Mouse (Mus musculus) neural tube, embryonic 14.5 days (tissue): ENCODE measurements around the gene Gm6020. TPM values are rescaled to one million over a fixed set of nuclear protein-coding genes. Genes with fewer than 3 reads are reported as not detected.
"Not testable (repeated sequence)": the region's sequence is repeated elsewhere in the genome, so short reads cannot be mapped to it uniquely, and the experiment has no call there.

Experiments used
- ATAC-seq: fragments of 200-750 bp; cut with Nextera tagmentation; 2 replicates; pipeline ENCODE4 v1.8.0; 2017; ENCODE audit warnings: low read depth, mild to moderate bottlenecking, moderate TSS enrichment, moderate library complexity
- H3K27ac ChIP-seq: fragments of 300-500 bp; sonication (generic); 2 replicates; pipeline ENCODE4 v1.5.1; 2014; ENCODE audit warnings: low read depth, mild to moderate bottlenecking, control low read depth, low read length, moderate library complexity, mixed read lengths
- H3K27me3 ChIP-seq: fragments of 300-500 bp; sonication (generic); 2 replicates; pipeline ENCODE4 v1.6.1; 2014; ENCODE audit warnings: low read length; ENCODE audit not compliant: control insufficient read depth, insufficient read depth
- H3K36me3 ChIP-seq: fragments of 300-500 bp; sonication (generic); 2 replicates; pipeline ENCODE4 v1.6.1; 2014; ENCODE audit warnings: low read length, mixed read lengths; ENCODE audit not compliant: control insufficient read depth, insufficient read depth
- H3K4me1 ChIP-seq: fragments of 300-500 bp; sonication (generic); 2 replicates; pipeline ENCODE4 v1.6.1; 2014; ENCODE audit warnings: low read length; ENCODE audit not compliant: control insufficient read depth, insufficient read depth
- H3K4me2 ChIP-seq: fragments of 300-500 bp; sonication (generic); 2 replicates; pipeline ENCODE4 v1.6.1; 2014; ENCODE audit warnings: mild to moderate bottlenecking, low read depth, low read length, control low read depth
- H3K4me3 ChIP-seq: fragments of 300-500 bp; sonication (generic); 2 replicates; pipeline ENCODE4 v1.5.1; 2014; ENCODE audit warnings: low read depth, low read length, control low read depth, mixed read lengths
- H3K9ac ChIP-seq: fragments of 300-500 bp; sonication (generic); replicated peaks from 2 replicates; pipeline ENCODE4 v1.6.1; 2014; ENCODE audit warnings: low read depth, mild to moderate bottlenecking, control low read depth, low read length, mixed read lengths
- H3K9me3 ChIP-seq: fragments of 300-500 bp; sonication (generic); 2 replicates; pipeline ENCODE4 v1.6.1; 2016; ENCODE audit warnings: low read length; ENCODE audit not compliant: control insufficient read depth
- WGBS: fragments of 180-500 bp; shearing (Covaris S2); extraction: QIAGEN DNeasy Blood & Tissue Kit; methylation state at CpG from one replicate; pipeline ENCODE4 v1.1.7; 2014; 5-methylcytosine and 5-hydroxymethylcytosine counted together
- polyA plus RNA-seq: library from polyadenylated mRNA; unstranded; fragments of >200 nt; fragmentation: Nextera tagmentation; extraction: Ambion mirVana; gene quantifications from 2 replicates; pipeline ENCODE4 v1.2.1, GENCODE M21; 2014

The Gm6020 gene
- not detected in 2 replicates for polyA plus RNA-seq

DNA sequence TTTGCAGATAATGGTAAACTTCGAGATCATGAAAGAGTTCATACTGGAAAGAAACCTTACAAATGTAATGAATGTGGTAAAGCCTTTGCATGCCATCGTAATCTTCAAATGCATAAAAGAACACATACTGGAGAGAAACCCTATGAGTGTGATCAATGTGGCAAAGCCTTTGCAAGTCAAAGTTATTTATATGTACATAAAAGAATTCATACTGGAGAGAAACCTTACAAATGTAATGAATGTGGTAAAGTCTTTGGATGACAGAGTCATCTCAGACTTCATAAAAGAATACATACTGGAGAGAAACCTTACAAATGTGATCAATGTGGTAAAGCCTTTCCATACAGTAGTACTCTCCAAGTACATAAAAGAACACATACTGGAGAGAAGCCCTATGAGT, at the start of gene Gm6020:
TSS of gene Gm6020 (plus strand) at position 301 of the 400 bp plus-strand sequence.
- not testable (repeated sequence) for ATAC-seq, H3K9me3 ChIP-seq, H3K9ac ChIP-seq, H3K36me3 ChIP-seq, H3K27ac ChIP-seq, H3K27me3 ChIP-seq, H3K4me1 ChIP-seq, H3K4me3 ChIP-seq, H3K4me2 ChIP-seq
- WGBS = 92% methylated on average over 2 of the region's 2 CpGs

DNA sequence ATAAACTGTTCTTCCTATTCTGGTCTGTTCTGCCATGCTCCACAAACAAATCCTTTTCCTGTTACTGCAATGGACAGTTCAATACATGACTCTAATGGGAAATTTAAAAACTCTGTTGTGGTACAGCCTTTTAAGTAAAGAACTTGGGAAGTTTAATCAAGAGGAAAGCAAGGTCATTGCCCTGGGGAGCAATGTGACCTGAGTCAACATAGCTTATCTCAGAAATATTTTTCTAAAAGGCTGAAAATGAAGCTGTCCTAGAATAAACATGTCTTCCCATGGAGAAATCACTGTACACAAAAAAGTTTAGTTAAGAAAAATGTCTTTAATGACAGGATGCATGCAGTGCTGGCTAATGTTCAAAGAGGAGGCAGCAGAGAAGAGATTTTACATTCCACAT, 45.0 kb upstream of the Gm6020 start:
- Histone ChIP-seq H3K4me1 (peaks cover 5% of the 10 kb centered on the region; the same call in 1 of the 2 replicates), H3K9me3 (no peaks in the 10 kb centered on the region), H3K9ac (no peak overlapping the region), H3K27ac (no peak overlapping the region), H3K27me3 (no peaks in the 10 kb centered on the region), H3K4me2 (no peak overlapping the region), H3K4me3 (no peak overlapping the region), H3K36me3 (no peaks in the 10 kb centered on the region)
- ATAC-seq = no peak

DNA sequence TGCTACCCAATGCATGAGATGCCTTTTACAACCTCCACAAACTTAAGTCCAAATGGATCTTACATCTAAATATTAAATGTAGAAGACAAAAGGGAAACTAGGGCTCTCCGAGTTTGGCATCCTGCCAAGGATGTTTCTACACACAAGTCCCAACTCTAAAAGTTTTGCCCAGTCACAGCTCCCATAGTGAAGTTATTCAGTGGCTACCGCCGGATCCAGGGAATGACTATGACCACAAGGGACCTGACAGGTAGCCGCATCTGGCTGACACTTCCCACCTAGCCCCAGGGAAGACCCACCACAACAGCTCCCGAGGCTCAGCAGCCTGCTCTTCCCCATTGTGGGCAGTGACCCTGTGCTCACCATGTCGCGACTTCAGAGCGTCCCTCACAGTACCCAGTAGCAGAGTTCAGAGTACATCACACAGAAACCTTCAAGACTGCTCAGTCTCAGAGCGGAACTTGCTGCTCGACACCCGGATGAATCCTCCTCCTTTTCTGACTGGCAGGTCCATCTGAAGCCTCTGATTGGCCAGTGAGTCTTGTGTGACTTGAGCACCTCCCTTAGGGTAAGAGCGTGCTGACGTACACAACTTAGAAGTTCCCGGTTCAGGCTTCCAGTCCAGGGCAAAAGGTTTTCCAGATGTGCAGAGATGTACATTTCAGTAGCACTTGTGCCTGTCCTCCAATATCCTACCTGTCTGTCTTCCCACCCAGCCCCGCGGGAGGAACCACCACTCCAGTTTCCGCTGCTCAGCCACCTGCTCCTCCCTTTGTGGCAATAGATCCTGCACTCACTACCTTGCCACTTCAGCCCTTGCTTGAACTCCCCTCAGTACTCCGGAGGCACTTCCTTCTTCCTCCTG, 43.1 kb upstream of the Gm6020 start, which contains the start of gene Zfp950:
TSS of gene Zfp950 (minus strand) at position 499 of the 865 bp plus-strand sequence.
- peak; percentile 100 for ATAC-seq
- Histone ChIP-seq H3K27me3 (no peaks in the 10 kb centered on the region), H3K4me1 (peaks cover 5% of the 10 kb centered on the region; the same call in 1 of the 2 replicates), H3K9ac (peak within 1 kb of the TSS; percentile 65), H3K36me3 (no peaks in the 10 kb centered on the region), H3K4me3 (peak within 1 kb of the TSS; percentile 74), H3K4me2 (peak within 1 kb of the TSS; percentile 64), H3K27ac (no peak within 1 kb of the TSS), H3K9me3 (no peaks in the 10 kb centered on the region)
- under 1% methylated on average over 18 of the region's 18 CpGs for WGBS

DNA sequence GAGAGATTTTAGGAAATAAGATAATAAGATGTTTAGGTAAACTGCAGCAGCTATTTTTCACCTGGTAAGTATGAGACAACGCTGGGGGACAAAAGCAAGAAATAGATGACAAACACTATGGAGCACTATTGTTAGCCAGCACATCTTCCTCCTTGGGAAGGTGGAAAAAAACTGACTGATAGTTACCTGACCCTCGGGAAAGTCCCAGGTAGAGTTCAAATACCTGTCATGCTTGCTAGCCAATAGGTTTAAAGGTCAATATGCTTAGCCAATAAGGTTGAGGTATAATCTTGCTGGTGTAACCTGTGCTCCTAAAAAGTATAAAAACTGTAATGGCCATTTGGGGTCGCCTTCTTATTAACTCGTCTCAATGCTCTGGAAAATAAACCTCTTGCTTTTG, 42.4 kb upstream of the Gm6020 start:
- peak overlapping the region; percentile 47 for H3K9ac ChIP-seq
- H3K4me1 ChIP-seq = peaks cover 5% of the 10 kb centered on the region; the same call in 1 of the 2 replicates
- no peak for ATAC-seq
- peak overlapping the region; percentile 64 for H3K4me2 ChIP-seq
- no peaks in the 10 kb centered on the region for H3K9me3 ChIP-seq
- H3K27me3 ChIP-seq = no peaks in the 10 kb centered on the region
- no peak overlapping the region for H3K27ac ChIP-seq
- H3K36me3 ChIP-seq = no peaks in the 10 kb centered on the region
- H3K4me3 ChIP-seq = peak overlapping the region; percentile 74
- 23% methylated on average over 4 of the region's 4 CpGs for WGBS

DNA sequence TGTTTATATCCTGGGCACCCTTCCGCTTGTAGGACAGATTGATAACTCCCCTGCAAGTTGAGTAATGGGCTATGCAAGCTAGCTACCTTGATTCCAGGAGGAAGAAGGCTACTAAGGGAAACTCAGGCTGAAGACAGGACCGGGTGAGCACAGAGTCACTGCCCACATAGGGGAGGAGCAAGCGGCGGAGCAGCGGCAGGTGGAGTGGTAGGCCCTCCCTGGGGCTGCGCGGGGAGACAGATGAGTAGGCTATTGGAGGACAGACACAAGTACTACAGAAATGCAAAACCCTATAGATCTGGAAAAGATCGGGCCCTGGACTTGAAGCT, 32.4 kb upstream of the Gm6020 start:
- H3K27me3 ChIP-seq = no peaks in the 10 kb centered on the region
- ATAC-seq = no peak; the same call in 1 of the 2 replicates
- H3K27ac ChIP-seq = no peak overlapping the region
- H3K9ac ChIP-seq = no peak overlapping the region; the same call in 1 of the 2 replicates
- no peaks in the 10 kb centered on the region for H3K4me1 ChIP-seq
- H3K9me3 ChIP-seq = no peaks in the 10 kb centered on the region
- no peaks in the 10 kb centered on the region for H3K36me3 ChIP-seq
- 7% methylated on average over 8 of the region's 8 CpGs for WGBS
- H3K4me3 ChIP-seq = peak overlapping the region; percentile 28
- peak overlapping the region; percentile 65 for H3K4me2 ChIP-seq

DNA sequence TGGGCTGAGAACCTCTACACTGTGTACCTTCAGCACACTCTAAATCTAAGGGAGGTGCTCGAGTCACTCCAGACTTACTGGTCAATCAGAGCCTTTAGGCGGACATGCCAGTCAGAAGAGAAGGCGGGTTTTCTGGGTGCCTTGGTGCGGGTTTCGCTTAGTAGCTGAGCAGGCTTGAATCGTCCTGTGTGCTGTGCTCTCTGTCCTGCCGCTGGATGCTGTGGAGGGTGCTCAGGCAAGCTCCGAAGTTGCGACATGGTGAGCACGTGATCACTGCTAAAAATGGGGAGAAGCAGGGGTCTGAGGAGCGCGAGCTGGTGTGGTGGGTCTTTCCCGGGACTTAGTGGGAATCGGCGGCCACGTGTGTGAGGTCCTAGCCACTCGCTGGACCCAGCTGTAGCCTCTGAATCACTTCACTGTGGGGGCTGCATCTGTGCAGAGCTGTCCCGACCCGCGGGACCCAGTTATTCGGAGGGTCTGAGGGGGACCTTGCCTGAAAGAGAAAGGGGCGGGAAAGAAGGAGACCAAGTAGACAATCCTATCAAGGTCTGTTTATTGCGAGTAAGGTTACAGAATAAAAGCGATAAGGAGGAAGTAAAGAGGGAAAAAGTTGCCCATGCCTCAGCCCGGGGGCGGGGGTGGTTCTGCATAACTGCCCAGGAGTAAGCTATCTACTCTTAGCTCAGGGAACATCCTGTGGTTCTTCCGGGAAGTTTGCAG, 31.8 kb upstream of the Gm6020 start:
- H3K36me3 ChIP-seq = no peaks in the 10 kb centered on the region
- H3K27ac ChIP-seq = no peak overlapping the region
- 7% methylated on average over 27 of the region's 27 CpGs for WGBS
- no peaks in the 10 kb centered on the region for H3K9me3 ChIP-seq
- peak; percentile 68 for ATAC-seq
- no peak overlapping the region; the same call in 1 of the 2 replicates for H3K9ac ChIP-seq
- H3K4me3 ChIP-seq = peak overlapping the region; percentile 28
- peak overlapping the region; percentile 65 for H3K4me2 ChIP-seq
- H3K4me1 ChIP-seq = no peaks in the 10 kb centered on the region
- no peaks in the 10 kb centered on the region for H3K27me3 ChIP-seq

DNA sequence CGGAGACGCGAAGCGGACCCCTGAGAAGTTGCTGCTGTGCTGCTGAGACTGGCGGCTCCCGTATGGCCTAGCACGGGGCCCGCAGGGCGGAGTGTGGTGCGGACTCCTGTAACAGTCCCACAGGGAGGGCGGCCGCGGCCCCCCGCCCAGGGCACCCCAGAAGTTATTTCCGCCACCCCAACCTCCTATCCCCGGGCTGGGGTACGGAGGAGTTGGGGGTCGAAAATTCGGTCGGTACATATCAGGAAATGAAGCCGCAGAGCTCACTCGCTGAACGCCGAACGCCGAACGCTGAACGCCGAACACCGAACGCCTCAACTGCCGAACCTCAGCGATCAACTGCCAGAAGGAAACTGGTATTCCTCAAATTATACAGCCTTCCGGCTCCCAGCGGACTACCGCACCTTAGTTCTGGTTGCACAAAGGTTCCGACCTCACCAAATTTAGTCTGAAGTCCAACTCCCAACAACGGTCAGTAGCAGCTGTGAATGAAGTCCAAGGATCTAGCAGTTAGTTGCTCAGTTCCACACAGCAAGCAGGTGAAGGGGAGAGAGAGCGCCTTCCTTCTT, 7.8 kb upstream of the Gm6020 start, which contains the start of gene Gm7102:
TSS of gene Gm7102 (minus strand) at position 554 of the 569 bp plus-strand sequence.
- 26% methylated on average over 39 of the region's 39 CpGs for WGBS
- peak within 1 kb of the TSS; percentile 19; the same call in 1 of the 2 replicates for H3K4me3 ChIP-seq
- H3K9ac ChIP-seq = no peak within 1 kb of the TSS
- no peak for ATAC-seq
- no peaks in the 10 kb centered on the region for H3K9me3 ChIP-seq
- H3K36me3 ChIP-seq = no peaks in the 10 kb centered on the region
- H3K4me1 ChIP-seq = no peaks in the 10 kb centered on the region
- no peak within 1 kb of the TSS for H3K27ac ChIP-seq
- H3K4me2 ChIP-seq = peak within 1 kb of the TSS; percentile 42
- no peaks in the 10 kb centered on the region for H3K27me3 ChIP-seq

DNA sequence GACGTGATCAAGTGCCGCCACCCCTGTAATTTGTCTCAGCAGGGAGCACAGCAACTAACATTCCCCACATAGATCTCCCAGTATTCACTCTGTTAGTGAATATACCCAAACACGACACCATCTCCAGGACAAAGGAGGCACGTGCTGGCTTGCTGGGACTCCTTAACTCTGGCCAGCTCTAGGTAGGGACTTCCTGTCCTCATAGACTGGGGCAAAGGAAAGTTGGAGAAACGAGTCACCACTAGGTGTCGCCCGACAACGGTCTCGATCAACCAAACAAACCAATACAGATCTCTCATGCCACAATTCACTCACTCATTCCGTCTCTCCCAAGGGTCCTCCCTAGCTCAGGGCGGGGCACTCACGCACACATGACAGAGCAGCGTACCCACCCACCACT, 15.6 kb downstream of the Gm6020 start:
- Histone ChIP-seq H3K4me3 (no peak overlapping the region), H3K36me3 (no peaks in the 10 kb centered on the region), H3K4me1 (no peaks in the 10 kb centered on the region), H3K9me3 (no peaks in the 10 kb centered on the region), H3K9ac (no peak overlapping the region), H3K27ac (no peak overlapping the region), H3K4me2 (no peak overlapping the region), H3K27me3 (no peaks in the 10 kb centered on the region)
- ATAC-seq = no peak
- WGBS = 13% methylated on average over 13 of the region's 13 CpGs
